Mouse (Mus musculus) liver, embryonic 14.5 days (tissue): ENCODE measurements around the gene Stambpl1. TPM values are rescaled to one million over a fixed set of nuclear protein-coding genes. Genes with fewer than 3 reads are reported as not detected.

ENCODE experiments used
- ATAC-seq: fragments of 200-750 bp; cut with Nextera tagmentation; 2 replicates; pipeline ENCODE4 v1.8.0; 2017; ENCODE audit warnings: moderate number of reproducible peaks, mild to moderate bottlenecking, moderate library complexity; ENCODE audit not compliant: insufficient read depth
- DNase-seq, 3 experiments: peaks; one replicate each; pipeline ENCODE4 v3.0.0-alpha.2; 2012 to 2013; ENCODE audit warnings: low read depth in 3 of 3, low spot score in 3 of 3
- H3K27ac ChIP-seq: fragments of 300-500 bp; sonication (generic); 2 replicates; pipeline ENCODE4 v1.5.1; 2014; ENCODE audit warnings: moderate library complexity, mild to moderate bottlenecking, control low read depth, inconsistent platforms
- H3K27me3 ChIP-seq: fragments of 300-500 bp; sonication (generic); 2 replicates; pipeline ENCODE4 v1.6.1; 2014; ENCODE audit warnings: mild to moderate bottlenecking, low read length, moderate library complexity; ENCODE audit not compliant: control insufficient read depth, insufficient read depth
- H3K36me3 ChIP-seq: fragments of 300-500 bp; sonication (generic); replicated peaks from 2 replicates; pipeline ENCODE4 v1.6.1; 2014; ENCODE audit warnings: low read depth; ENCODE audit not compliant: control insufficient read depth, insufficient read depth
- H3K4me1 ChIP-seq, 2 experiments: fragments of 200-500 bp in 1 of 2; fragments of 300-500 bp in 1 of 2; sonication (generic) in 1 of 2; replicated peaks; 2 replicates each; pipeline ENCODE4 v1.6.1; 2012 to 2014; ENCODE audit warnings: antibody characterized with exemption in 1 of 2, inconsistent platforms in 1 of 2, low read length in 1 of 2; ENCODE audit not compliant: control insufficient read depth in 2 of 2, insufficient read depth in 2 of 2
- H3K4me2 ChIP-seq: fragments of 300-500 bp; sonication (generic); 2 replicates; pipeline ENCODE4 v1.6.1; 2014; ENCODE audit warnings: low read depth, mild to moderate bottlenecking, control low read depth, moderate library complexity
- H3K4me3 ChIP-seq, 2 experiments: fragments of 200-500 bp in 1 of 2; fragments of 300-500 bp in 1 of 2; sonication (generic) in 1 of 2; 2 replicates each; pipeline ENCODE4 v1.5.1; 2012 to 2014; ENCODE audit warnings: low read depth in 2 of 2, low read length in 2 of 2, mild to moderate bottlenecking in 2 of 2, control low read depth in 1 of 2, inconsistent platforms in 1 of 2, moderate library complexity in 1 of 2; ENCODE audit not compliant: insufficient read depth in 1 of 2
- H3K9ac ChIP-seq: fragments of 300-500 bp; sonication (generic); replicated peaks from 2 replicates; pipeline ENCODE4 v1.6.1; 2014; ENCODE audit warnings: mild to moderate bottlenecking, control low read depth, moderate library complexity
- H3K9me3 ChIP-seq: fragments of 300-500 bp; sonication (generic); 2 replicates; pipeline ENCODE4 v1.6.1; 2016; ENCODE audit warnings: low read length, mixed read lengths; ENCODE audit not compliant: control insufficient read depth
- CTCF ChIP-seq: IDR thresholded peaks from 2 replicates; pipeline ENCODE4 v1.5.1; 2016; ENCODE audit warnings: antibody characterized with exemption, low read depth, control low read depth
- EP300 ChIP-seq: IDR thresholded peaks from 2 replicates; pipeline ENCODE4 v1.6.1; 2016; ENCODE audit warnings: antibody characterized with exemption, low read depth
- WGBS: fragments of 180-500 bp; shearing (Covaris S2); extraction: QIAGEN DNeasy Blood & Tissue Kit; methylation state at CpG from one replicate; pipeline ENCODE4 v1.1.7; 2014; ENCODE audit not compliant: insufficient replicate concordance; 5-methylcytosine and 5-hydroxymethylcytosine counted together
- polyA plus RNA-seq, 2 experiments: library from polyadenylated mRNA; depleted of rRNA in 1 of 2; stranded (reverse) in 1 of 2; unstranded in 1 of 2; fragments of >200 nt; fragmentation: Nextera tagmentation in 1 of 2; extraction: Ambion mirVana in 1 of 2; gene quantifications; 2 replicates each; pipeline versions ENCODE4 v1.2.1 to v1.2.3; 2012 to 2014

The Stambpl1 gene
- polyA plus RNA-seq, 2 experiments = 1.8 to 2.4 TPM

GRCm38 (mm10) chr19:34213251-34213645 is 21.2 kb downstream of the Stambpl1 start:
- TF ChIP-seq EP300 = no peak
- no peak for TF ChIP-seq CTCF
- no peaks in the 10 kb centered on the region for H3K27me3 ChIP-seq
- ATAC-seq (peak; percentile 53), DNase-seq (no peak)
- H3K9ac ChIP-seq = no peak overlapping the region
- H3K27ac ChIP-seq = no peak overlapping the region
- peaks cover 0 to 7% of the 10 kb centered on the region in 2 experiments; a peak in 2 of 4 replicates for H3K4me1 ChIP-seq
- no peak overlapping the region for H3K4me3 ChIP-seq
- H3K4me2 ChIP-seq = no peak overlapping the region
- H3K9me3 ChIP-seq = no peaks in the 10 kb centered on the region
- H3K36me3 ChIP-seq = no peaks in the 10 kb centered on the region

GRCm38 (mm10) chr19:34214136-34214535 is 22.1 kb downstream of the Stambpl1 start:
- no peaks in the 10 kb centered on the region for H3K36me3 ChIP-seq
- no peak overlapping the region for H3K9ac ChIP-seq
- no peak overlapping the region for H3K27ac ChIP-seq
- WGBS = 31% methylated on average over 4 of the region's 4 CpGs
- TF ChIP-seq EP300 = no peak
- no peak for TF ChIP-seq CTCF
- ATAC-seq (no peak), DNase-seq (no peak)
- H3K27me3 ChIP-seq = no peaks in the 10 kb centered on the region
- no peaks in the 10 kb centered on the region for H3K9me3 ChIP-seq
- no peak overlapping the region for H3K4me2 ChIP-seq
- H3K4me3 ChIP-seq = no peak overlapping the region
- H3K4me1 ChIP-seq = peaks cover 0 to 7% of the 10 kb centered on the region in 2 experiments; a peak in 2 of 4 replicates

- DNase-seq (no peak), ATAC-seq (no peak)
- 64% methylated on average over 5 of the region's 5 CpGs for WGBS
- Histone ChIP-seq H3K27ac (no peak overlapping the region), H3K9me3 (no peaks in the 10 kb centered on the region), H3K36me3 (no peaks in the 10 kb centered on the region), H3K9ac (no peak overlapping the region), H3K4me3 (no peak overlapping the region), H3K4me2 (no peak overlapping the region), H3K4me1 (peaks cover 0 to 8% of the 10 kb centered on the region in 2 experiments; a peak in 1 of 4 replicates), H3K27me3 (no peaks in the 10 kb centered on the region)
- TF ChIP-seq EP300 (no peak), CTCF (no peak)
These were observed 24.9 kb downstream of the Stambpl1 start for GRCm38 (mm10) chr19:34216956-34217355.

- Histone ChIP-seq H3K4me3 (no peak overlapping the region), H3K36me3 (no peaks in the 10 kb centered on the region), H3K27ac (no peak overlapping the region), H3K9ac (no peak overlapping the region), H3K4me1 (peaks cover 0 to 4% of the 10 kb centered on the region in 2 experiments; a peak in 1 of 4 replicates), H3K27me3 (no peaks in the 10 kb centered on the region), H3K9me3 (no peaks in the 10 kb centered on the region), H3K4me2 (no peak overlapping the region)
- 35% methylated on average over 3 of the region's 3 CpGs for WGBS
- TF ChIP-seq EP300 (no peak), CTCF (no peak)
- DNase-seq = no peak
- no peak for ATAC-seq
These were observed 25.7 kb downstream of the Stambpl1 start for GRCm38 (mm10) chr19:34217761-34218160.

GRCm38 (mm10) chr19:34219260-34219968 is 27.4 kb downstream of the Stambpl1 start:
- Histone ChIP-seq H3K9ac (no peak overlapping the region), H3K9me3 (no peaks in the 10 kb centered on the region), H3K27me3 (no peaks in the 10 kb centered on the region), H3K4me2 (no peak overlapping the region), H3K27ac (no peak overlapping the region), H3K4me1 (peaks cover 0 to 2% of the 10 kb centered on the region in 2 experiments; a peak in 1 of 4 replicates), H3K36me3 (no peaks in the 10 kb centered on the region), H3K4me3 (no peak overlapping the region)
- 69% methylated on average over 5 of the region's 5 CpGs for WGBS
- DNase-seq (no peak), ATAC-seq (no peak)
- TF ChIP-seq EP300 (no peak), CTCF (no peak)
